Mouse (Mus musculus) lung, embryonic 15.5 days (tissue): ENCODE measurements around the gene Metrn. TPM values are rescaled to one million over a fixed set of nuclear protein-coding genes. Genes with fewer than 3 reads are reported as not detected.
A peak's percentile ranks its signal among the peaks of the same experiment; 100 is the strongest.

Source experiments
- ATAC-seq: fragments of 200-750 bp; cut with Nextera tagmentation; 2 replicates; pipeline ENCODE4 v1.8.0; 2017; ENCODE audit warnings: moderate number of reproducible peaks, borderline replicate concordance; ENCODE audit not compliant: low FRiP score, low TSS enrichment; ENCODE audit errors: extremely low read depth
- H3K27ac ChIP-seq: fragments of 300-500 bp; sonication (generic); 2 replicates; pipeline ENCODE4 v1.5.1; 2015; ENCODE audit warnings: moderate library complexity, mild to moderate bottlenecking, inconsistent platforms
- H3K27me3 ChIP-seq: fragments of 300-500 bp; sonication (generic); 2 replicates; pipeline ENCODE4 v1.6.1; 2015; ENCODE audit warnings: inconsistent platforms
- H3K36me3 ChIP-seq: fragments of 300-500 bp; sonication (generic); 2 replicates; pipeline ENCODE4 v1.6.1; 2015; ENCODE audit warnings: inconsistent platforms
- H3K4me1 ChIP-seq: fragments of 300-500 bp; sonication (generic); 2 replicates; pipeline ENCODE4 v1.6.1; 2015; ENCODE audit warnings: inconsistent platforms
- H3K4me2 ChIP-seq: fragments of 300-500 bp; sonication (generic); 2 replicates; pipeline ENCODE4 v1.6.1; 2015; ENCODE audit warnings: inconsistent platforms, mild to moderate bottlenecking, moderate library complexity
- H3K4me3 ChIP-seq: fragments of 300-500 bp; sonication (generic); 2 replicates; pipeline ENCODE4 v1.5.1; 2015; ENCODE audit warnings: mild to moderate bottlenecking, inconsistent platforms
- H3K9ac ChIP-seq: fragments of 300-500 bp; sonication (generic); 2 replicates; pipeline ENCODE4 v1.6.1; 2015; ENCODE audit warnings: inconsistent platforms
- H3K9me3 ChIP-seq: fragments of 300-500 bp; sonication (generic); 2 replicates; pipeline ENCODE4 v1.6.1; 2016; ENCODE audit warnings: inconsistent platforms
- WGBS: fragments of 180-500 bp; shearing (Covaris S2); methylation state at CpG from one replicate; pipeline ENCODE4 v1.1.7; 2015; 5-methylcytosine and 5-hydroxymethylcytosine counted together
- polyA plus RNA-seq: library from polyadenylated mRNA; unstranded; fragments of >200 nt; fragmentation: Nextera tagmentation; extraction: Ambion mirVana; gene quantifications from 2 replicates; pipeline ENCODE4 v1.2.1, GENCODE M21; 2015

Metrn gene
- polyA plus RNA-seq, 1 experiment from 2014 or later: 56.9 TPM

DNA sequence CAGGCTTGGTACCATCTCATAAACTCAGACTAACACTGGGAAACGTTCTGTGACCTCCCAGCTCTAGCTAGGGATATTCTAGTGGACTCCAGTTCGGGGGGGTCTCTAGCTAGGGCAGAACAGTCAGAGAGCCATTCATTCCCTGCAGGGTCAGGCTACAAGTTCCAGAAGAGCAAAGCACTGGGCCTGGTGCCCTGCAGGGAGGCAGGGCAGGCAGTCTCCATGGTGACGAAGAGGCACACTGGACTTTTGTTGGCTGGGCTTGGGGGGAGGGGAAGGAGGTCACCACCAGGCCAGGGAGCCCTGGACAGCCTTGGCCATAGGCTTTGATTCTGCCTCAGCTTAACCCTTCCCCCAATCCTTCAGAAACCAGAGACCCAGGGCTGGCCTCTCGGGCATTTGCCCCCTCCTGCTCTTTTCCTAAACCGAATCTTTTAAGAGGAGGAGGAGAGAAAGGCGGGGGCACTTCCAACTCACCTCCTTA, 1.3 kb downstream of the Metrn start, which contains the start of gene AC134908.4:
TSS of gene AC134908.4 (minus strand) at position 51 of the 484 bp plus-strand sequence.
- Histone ChIP-seq H3K4me2 (peak within 1 kb of the TSS; percentile 97), H3K4me1 (peaks cover 56% of the 10 kb centered on the region), H3K36me3 (no peaks in the 10 kb centered on the region), H3K9me3 (no peaks in the 10 kb centered on the region), H3K27me3 (no peaks in the 10 kb centered on the region), H3K4me3 (peak within 1 kb of the TSS; percentile 82), H3K27ac (0 out of 2 replicates have a peak within 1 kb of the TSS, but pooled peaks have one; percentile 42), H3K9ac (peak within 1 kb of the TSS; percentile 70)
- no peak for ATAC-seq
- WGBS: 15% methylated on average over 6 of the region's 6 CpGs

DNA sequence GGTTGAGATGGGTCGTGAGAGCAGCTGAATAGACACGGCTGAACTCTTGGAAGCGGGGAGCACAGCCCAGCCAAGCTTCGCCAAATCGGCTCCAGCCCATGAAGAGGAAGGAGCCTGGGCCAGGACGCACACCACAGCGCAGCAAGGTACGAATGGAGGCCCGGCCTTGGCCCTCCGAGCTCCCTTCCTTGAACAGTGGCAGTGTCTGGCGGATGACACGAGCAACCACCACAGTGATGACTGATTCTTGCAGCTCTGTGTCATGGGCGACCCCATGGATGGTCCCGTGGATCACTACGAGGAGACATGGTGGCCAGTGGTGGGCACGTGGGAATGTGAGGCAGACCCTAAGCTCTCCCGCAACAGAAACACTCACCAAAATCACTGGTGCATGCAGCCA, 1.9 kb downstream of the Metrn start:
- H3K9ac ChIP-seq: no peak overlapping the region
- WGBS: 84% methylated on average over 17 of the region's 17 CpGs
- H3K4me3 ChIP-seq: 0 out of 2 replicates have a peak overlapping the region, but pooled peaks have one; percentile 82
- peaks cover 58% of the 10 kb centered on the region for H3K4me1 ChIP-seq
- H3K27me3 ChIP-seq: no peaks in the 10 kb centered on the region
- peak overlapping the region; percentile 97 for H3K4me2 ChIP-seq
- H3K27ac ChIP-seq: no peak overlapping the region
- H3K36me3 ChIP-seq: no peaks in the 10 kb centered on the region; the same call in 1 of the 2 replicates
- H3K9me3 ChIP-seq: no peaks in the 10 kb centered on the region
- ATAC-seq: no peak

DNA sequence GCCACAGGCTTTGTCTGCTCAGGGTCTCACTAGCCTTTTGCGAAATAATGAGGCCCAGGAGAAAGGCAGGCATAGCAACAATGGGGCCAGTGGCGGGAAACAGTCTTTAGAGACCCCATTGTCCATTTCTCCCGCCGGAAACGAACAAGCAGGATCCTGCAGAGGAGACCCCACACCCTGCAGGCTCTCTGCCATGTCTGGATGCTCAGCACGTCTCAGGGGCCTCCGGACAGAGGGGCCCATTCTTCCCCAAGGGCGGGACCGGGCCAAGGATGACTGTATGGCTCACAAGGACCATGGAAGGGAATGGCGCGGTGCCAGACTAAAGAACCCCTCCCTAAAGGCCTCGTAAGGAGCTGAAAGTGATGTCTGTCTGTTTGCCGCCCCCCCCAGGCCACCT, 2.7 kb downstream of the Metrn start:
- Histone ChIP-seq H3K4me1 (peaks cover 58% of the 10 kb centered on the region), H3K4me3 (no peak overlapping the region), H3K4me2 (no peak overlapping the region), H3K9ac (no peak overlapping the region), H3K36me3 (peaks cover 8% of the 10 kb centered on the region), H3K27ac (peak overlapping the region; percentile 99; the same call in 1 of the 2 replicates), H3K9me3 (no peaks in the 10 kb centered on the region), H3K27me3 (no peaks in the 10 kb centered on the region)
- ATAC-seq: no peak
- WGBS: 59% methylated on average over 13 of the region's 13 CpGs

DNA sequence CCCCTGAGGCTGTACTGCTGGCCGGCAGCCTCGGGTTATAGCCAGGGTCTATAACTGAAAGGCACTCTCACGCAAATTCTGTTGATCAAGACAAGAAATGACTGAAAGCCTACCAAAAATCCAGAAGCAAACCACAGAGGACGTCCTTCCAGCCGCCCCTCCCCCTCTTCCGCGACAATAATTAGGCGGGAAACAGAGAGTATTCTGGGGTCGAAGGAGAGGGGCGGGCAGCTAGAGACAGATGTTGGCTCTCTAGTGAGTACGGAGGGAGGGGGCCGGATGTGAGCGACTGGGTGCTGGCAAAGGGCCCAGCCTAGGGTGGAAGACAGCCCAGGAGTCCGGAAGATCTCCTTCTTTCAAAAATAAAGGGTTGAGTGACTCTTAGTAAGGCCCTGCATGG, 4.3 kb downstream of the Metrn start, which contains the start of gene Fam173a:
TSS of gene Fam173a (minus strand) at position 287 of the 400 bp plus-strand sequence.
- H3K9ac ChIP-seq: peak within 1 kb of the TSS; percentile 82
- peak; percentile 82 for ATAC-seq
- 2% methylated on average over 14 of the region's 14 CpGs for WGBS
- peak within 1 kb of the TSS; percentile 87 for H3K4me2 ChIP-seq
- H3K27me3 ChIP-seq: no peaks in the 10 kb centered on the region
- peaks cover 20% of the 10 kb centered on the region for H3K36me3 ChIP-seq
- H3K9me3 ChIP-seq: no peaks in the 10 kb centered on the region
- peaks cover 57% of the 10 kb centered on the region for H3K4me1 ChIP-seq
- peak within 1 kb of the TSS; percentile 99 for H3K27ac ChIP-seq
- peak within 1 kb of the TSS; percentile 88 for H3K4me3 ChIP-seq

DNA sequence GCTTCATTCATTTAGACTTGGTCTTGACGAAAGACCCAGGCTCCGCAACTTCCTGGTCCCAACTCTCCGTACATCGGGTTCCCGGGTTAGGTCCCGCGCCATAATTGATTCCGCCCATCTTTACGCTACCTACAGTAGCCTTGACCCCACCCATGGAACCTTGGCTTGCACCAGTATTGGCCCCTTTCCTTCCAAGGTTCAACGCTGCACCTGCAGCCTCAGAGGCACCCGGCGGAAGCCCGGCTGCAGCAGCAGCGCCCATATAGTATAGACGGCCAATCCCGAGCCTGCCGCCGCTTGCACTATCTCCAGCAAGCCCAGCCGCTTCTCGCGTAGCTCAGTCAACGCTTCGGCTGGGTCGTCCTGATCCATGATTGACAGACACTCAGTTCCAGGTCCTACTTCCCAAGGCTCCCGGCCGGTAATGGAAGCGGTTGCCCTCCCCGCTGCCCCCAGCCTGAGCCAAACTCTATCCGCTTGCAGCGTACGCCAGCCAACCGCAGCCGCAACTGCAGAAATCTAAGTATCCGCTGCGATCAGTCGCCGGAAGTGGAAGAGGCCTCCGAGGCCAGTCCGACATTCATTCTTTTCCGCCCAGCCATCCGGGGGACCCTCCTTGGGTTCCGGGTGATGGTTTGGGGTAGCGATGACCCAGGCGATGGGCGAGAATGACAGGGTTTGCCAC, 5.0 kb downstream of the Metrn start:
- H3K9me3 ChIP-seq: no peaks in the 10 kb centered on the region
- H3K36me3 ChIP-seq: peaks cover 20% of the 10 kb centered on the region
- H3K4me2 ChIP-seq: peak overlapping the region; percentile 87
- H3K9ac ChIP-seq: peak overlapping the region; percentile 82
- ATAC-seq: peak; percentile 66; the same call in 1 of the 2 replicates
- peaks cover 50% of the 10 kb centered on the region for H3K4me1 ChIP-seq
- H3K4me3 ChIP-seq: peak overlapping the region; percentile 88
- no peaks in the 10 kb centered on the region for H3K27me3 ChIP-seq
- WGBS: under 1% methylated on average over 45 of the region's 45 CpGs
- H3K27ac ChIP-seq: peak overlapping the region; percentile 99

DNA sequence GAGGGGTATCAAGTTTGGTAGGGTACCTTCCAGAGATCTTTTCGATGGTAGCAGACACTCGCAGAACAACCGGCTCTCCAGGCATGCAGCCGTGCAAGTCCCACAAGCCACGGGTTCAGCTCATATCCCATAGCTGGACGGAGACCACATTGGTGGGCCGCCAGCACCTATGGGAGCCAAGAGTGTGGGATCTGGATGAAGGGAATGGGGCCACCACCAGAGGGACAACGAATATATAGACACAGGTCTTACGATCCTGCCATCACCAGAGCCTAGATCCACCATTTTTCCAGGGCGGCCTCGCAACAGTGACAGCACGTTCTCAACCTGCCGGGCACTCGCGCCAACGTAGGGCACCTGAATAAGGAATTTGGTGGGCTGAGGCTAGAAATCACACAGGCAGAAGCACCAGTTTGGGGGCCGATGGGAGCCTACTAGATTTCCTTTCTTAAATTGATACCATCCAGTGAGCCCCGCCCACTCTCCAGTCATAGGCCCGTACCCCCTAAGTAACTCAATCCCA, 5.6 kb downstream of the Metrn start:
- Histone ChIP-seq H3K27me3 (no peaks in the 10 kb centered on the region), H3K9me3 (no peaks in the 10 kb centered on the region), H3K9ac (peak overlapping the region; percentile 82), H3K4me2 (peak overlapping the region; percentile 87), H3K36me3 (peaks cover 20% of the 10 kb centered on the region), H3K4me1 (peaks cover 49% of the 10 kb centered on the region), H3K27ac (peak overlapping the region; percentile 99), H3K4me3 (peak overlapping the region; percentile 88)
- ATAC-seq: peak; percentile 16; the same call in 1 of the 2 replicates
- WGBS: 22% methylated on average over 19 of the region's 19 CpGs

DNA sequence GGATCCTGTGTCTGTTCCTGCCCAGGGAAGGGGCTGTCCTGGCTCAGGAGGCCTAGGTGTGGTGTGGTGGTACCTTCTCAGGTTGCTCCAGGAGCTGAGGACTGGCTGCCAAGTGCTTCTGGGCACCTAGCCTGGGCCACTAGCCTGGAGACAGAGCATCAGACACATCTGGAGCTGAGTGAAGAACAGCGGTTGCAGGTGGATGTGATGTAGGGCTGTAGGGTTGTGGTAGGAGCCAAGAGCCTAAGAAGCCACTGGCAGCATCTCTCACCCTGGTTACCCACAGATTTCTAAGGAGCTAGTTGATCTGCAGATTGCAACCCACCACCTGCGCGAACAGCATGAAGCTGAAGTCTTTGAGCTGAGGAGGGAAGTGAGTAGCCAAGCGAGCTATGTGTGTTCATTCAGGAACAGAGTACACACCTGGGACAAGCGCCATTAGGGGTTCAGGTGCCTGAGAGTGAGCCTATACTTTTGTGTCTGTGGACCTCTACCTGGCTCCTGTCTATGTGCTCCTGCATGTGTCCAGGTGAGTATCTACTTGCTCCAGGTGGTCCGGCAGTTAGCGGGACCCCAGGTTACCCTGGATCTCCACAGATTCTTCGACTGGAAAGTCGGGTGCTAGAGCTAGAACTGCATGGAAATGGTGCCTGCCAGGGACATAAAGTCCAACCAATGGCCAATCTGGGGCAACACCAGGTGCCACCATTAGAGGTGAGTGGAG, 10.0 kb downstream of the Metrn start:
- ATAC-seq: no peak
- Histone ChIP-seq H3K4me3 (no peak overlapping the region), H3K9ac (no peak overlapping the region), H3K4me1 (peaks cover 34% of the 10 kb centered on the region), H3K36me3 (peaks cover 34% of the 10 kb centered on the region), H3K27ac (no peak overlapping the region), H3K27me3 (no peaks in the 10 kb centered on the region), H3K4me2 (no peak overlapping the region), H3K9me3 (no peaks in the 10 kb centered on the region)
- 88% methylated on average over 9 of the region's 9 CpGs for WGBS

DNA sequence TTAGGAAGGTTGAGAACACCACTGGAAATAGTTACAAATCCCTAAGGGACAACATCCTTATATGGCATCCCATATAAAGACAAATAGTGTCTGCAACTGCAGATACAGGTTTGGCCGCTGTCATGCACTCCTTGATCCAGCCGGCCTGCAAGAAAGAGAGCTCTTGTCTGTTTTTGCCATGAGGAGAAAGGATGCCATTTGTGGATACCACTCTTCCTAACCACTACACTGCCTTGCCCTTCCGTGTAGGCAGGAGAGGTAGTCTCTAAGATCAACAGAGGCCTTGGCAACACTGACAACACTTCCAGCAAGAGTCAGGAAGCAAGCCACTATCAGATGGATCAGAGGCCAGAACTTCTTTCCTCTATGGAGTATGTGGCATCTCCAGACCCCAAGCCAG, 10.7 kb downstream of the Metrn start, which contains the start of gene Ccdc78:
TSS of gene Ccdc78 (plus strand) at position 301 of the 400 bp plus-strand sequence.
- H3K27ac ChIP-seq: peak within 1 kb of the TSS; percentile 91
- no peaks in the 10 kb centered on the region for H3K9me3 ChIP-seq
- peaks cover 30% of the 10 kb centered on the region for H3K4me1 ChIP-seq
- peak within 1 kb of the TSS; percentile 78 for H3K4me3 ChIP-seq
- H3K4me2 ChIP-seq: peak within 1 kb of the TSS; percentile 80
- H3K27me3 ChIP-seq: no peaks in the 10 kb centered on the region
- no peak for ATAC-seq
- WGBS: 78% methylated on average over 3 of the region's 3 CpGs
- peak within 1 kb of the TSS; percentile 73 for H3K9ac ChIP-seq
- peaks cover 41% of the 10 kb centered on the region for H3K36me3 ChIP-seq

DNA sequence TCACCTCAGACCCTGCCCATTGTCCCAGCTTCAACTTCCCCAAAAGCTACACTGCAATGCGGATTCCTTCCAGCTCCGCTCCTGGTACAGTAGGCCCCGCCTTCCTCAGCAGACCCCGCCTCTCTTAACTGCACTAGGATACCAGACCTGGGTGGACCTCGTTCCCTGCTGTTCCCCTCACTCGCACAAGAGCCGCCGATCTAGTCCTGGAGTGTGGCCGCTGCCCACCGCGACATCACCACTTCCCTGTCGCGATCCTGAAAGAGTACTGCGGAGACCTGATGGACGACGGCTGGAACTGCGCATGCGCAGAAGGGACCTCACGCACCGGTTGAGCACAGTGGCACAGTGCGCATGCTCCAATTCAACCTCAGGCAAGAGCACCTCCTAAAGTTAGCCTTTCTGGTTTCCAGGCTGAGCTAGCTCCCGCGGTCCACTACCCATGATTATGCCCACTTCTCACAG, 11.6 kb downstream of the Metrn start, which contains the start of gene Haghl:
TSS of gene Haghl (minus strand) at position 393 of the 465 bp plus-strand sequence.
- Histone ChIP-seq H3K4me2 (peak within 1 kb of the TSS; percentile 80), H3K9me3 (no peaks in the 10 kb centered on the region), H3K4me3 (peak within 1 kb of the TSS; percentile 78), H3K9ac (peak within 1 kb of the TSS; percentile 73), H3K4me1 (peaks cover 22% of the 10 kb centered on the region), H3K27ac (peak within 1 kb of the TSS; percentile 91), H3K27me3 (no peaks in the 10 kb centered on the region), H3K36me3 (peaks cover 44% of the 10 kb centered on the region)
- peak; percentile 84 for ATAC-seq
- under 1% methylated on average over 23 of the region's 23 CpGs for WGBS

DNA sequence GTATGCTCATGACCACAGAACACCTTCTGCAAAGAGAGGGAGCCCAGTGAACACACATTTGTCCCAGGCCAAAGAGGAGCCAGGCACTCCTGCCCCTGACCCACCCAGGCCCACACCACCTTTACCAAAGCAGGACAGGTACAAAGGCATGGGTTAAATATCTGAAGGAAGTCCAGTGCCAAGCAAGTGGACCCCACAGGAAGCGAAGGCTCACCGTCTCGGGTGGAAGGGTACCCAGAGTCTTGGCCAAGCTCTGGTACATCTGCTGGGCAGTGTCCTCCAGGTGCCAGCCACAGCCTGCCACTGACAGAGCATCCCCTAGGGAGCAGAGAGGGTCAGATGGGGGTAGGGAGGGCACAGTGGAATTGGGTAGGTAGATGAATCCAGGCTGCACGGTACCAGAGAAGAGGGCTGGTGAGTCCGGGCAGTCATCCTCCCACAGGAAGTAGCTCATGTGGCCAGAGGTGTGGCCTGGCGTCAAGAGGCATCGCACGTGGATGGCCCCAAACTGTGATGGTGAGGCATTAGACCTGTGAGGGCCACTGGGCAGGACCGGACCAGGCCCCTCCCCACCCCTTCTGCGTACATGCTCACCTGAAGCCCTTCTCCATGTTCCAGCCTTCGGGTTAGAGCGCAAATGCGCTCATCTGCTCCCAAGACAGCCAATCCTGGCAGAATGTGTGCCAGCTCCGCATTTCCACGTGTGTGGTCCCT, 12.9 kb downstream of the Metrn start:
- H3K9me3 ChIP-seq: no peaks in the 10 kb centered on the region
- H3K27me3 ChIP-seq: no peaks in the 10 kb centered on the region
- no peak for ATAC-seq
- H3K4me2 ChIP-seq: peak overlapping the region; percentile 80
- H3K4me3 ChIP-seq: peak overlapping the region; percentile 78
- WGBS: 65% methylated on average over 15 of the region's 15 CpGs
- 0 out of 2 replicates have a peak overlapping the region, but pooled peaks have one; percentile 73 for H3K9ac ChIP-seq
- no peak overlapping the region for H3K27ac ChIP-seq
- H3K4me1 ChIP-seq: peaks cover 22% of the 10 kb centered on the region
- peaks cover 41% of the 10 kb centered on the region for H3K36me3 ChIP-seq

DNA sequence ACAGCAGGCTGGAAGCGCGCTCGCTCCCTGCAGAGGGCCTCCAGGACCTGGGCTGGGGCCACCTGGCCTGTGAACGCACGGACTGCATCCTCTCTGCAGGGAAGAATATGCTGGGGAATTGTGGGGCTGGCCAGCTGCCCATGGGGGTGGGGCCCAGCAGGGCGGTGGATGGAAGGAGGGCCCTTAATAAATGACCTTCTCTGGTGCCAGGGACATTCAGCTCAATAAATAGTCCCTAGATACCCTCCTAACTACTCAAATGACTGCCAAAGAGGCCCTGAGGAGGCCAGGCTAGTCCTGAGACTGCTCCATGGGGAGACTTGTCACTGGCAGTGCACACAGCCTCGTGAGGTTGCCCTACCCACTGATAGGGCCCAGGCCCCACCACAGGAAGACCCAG, 13.8 kb downstream of the Metrn start:
- Histone ChIP-seq H3K36me3 (peaks cover 39% of the 10 kb centered on the region), H3K9ac (no peak overlapping the region), H3K4me1 (peaks cover 22% of the 10 kb centered on the region), H3K4me2 (no peak overlapping the region), H3K9me3 (no peaks in the 10 kb centered on the region), H3K27ac (no peak overlapping the region), H3K4me3 (no peak overlapping the region), H3K27me3 (no peaks in the 10 kb centered on the region)
- WGBS: 67% methylated on average over 7 of the region's 7 CpGs
- no peak for ATAC-seq
